ENCODE assay signal across 11 mouse cellular contexts in the genomic region with DNA sequence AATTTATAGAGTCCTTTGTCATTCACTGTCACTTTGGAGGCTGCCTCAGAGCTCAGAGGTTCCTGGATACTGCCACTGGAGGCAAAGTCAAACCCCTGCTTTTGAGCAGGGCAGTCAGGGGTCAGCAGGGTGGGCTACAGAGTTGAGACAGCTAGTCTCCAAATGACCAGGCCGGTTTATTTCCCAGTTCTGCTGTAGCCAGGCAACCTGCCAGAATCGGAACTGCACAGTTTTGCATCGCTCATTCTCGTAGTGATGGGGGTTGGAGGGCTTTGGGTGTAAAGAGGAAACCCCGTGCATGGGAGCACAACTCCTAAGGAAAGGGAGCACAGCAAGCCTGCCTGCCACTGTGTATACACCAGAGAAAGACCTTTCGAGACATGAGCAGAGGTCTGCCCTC.
"Had no signal": no experiment of that assay in that cellular context is flagged by ENCODE, and none has a peak within 500 bp of the region (broad histone marks: within the 10 kb centered on the region; RNA-seq: fewer than 3 reads in every experiment).

No protein-coding gene starts in this region.

- DNase-seq: kidney, adult 9 months; kidney, postnatal 14 days; liver; liver, embryonic 13.5 days; liver, postnatal 0 days; lung, postnatal 36 days; right cerebral cortex, adult 18-20 months; right cerebral cortex, postnatal 25 days; thymus, postnatal 36 days had no signal

- H3K4me3 ChIP-seq: limb, embryonic 12.5 days; liver, embryonic 13.5 days; midbrain, embryonic 10.5 days had no signal

- H3K27ac ChIP-seq: limb, embryonic 12.5 days; liver, embryonic 13.5 days; midbrain, embryonic 10.5 days had no signal
